8 mouse cellular contexts compared by ENCODE assay signal in the genomic region with DNA sequence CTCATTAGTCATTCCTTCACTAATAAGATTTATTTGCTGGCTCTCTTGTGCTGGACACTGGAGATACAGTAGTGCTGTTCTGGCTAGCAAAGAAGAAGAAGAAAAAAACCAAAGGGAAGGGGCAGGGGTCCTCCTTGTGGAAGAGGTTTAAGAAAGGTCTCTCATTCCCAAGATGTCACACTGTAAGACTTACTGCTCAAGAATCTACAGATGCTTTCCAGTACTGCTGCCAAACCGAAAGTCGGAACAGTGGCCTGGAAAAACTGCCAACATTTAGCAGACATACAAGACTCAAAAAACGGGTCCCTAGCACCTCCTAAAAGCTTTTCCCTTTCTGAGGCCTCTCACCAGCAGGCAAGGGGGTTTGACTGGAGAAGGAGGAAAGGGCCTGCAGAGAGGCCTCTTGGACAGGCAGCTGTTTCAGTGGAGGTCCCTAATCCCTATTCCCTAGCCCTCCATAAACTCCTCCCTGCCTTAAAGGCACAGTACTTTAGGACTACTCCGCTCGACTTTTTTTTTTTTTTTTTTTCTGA. TPM values are rescaled to one million over a fixed set of nuclear protein-coding genes. Genes with fewer than 3 reads are reported as not detected.
DNase-seq lines count a peak whose midpoint lies in the region; ATAC-seq lines count a peak whose summit lies in the region.

No protein-coding gene starts in this region.

- 0 out of 2 replicates have a peak, but pooled peaks cover 10% of the 10 kb centered on the region for H3K4me1 ChIP-seq in embryonic facial prominence, embryonic 15.5 days
- H3K4me1 ChIP-seq in heart, embryonic 13.5 days, result peaks cover 6% of the 10 kb centered on the region; the same call in 1 of the 2 replicates
- 0 out of 2 replicates have a peak, but pooled peaks cover 6% of the 10 kb centered on the region for H3K4me1 ChIP-seq in kidney, embryonic 15.5 days
- no peaks in the 10 kb centered on the region for H3K4me1 ChIP-seq in liver, embryonic 16.5 days (ENCODE audit: control insufficient read depth, low read depth, low read length)
- H3K4me1 ChIP-seq in neural tube, embryonic 14.5 days (ENCODE audit: control insufficient read depth, insufficient read depth, low read length), result no peaks in the 10 kb centered on the region

- H3K4me3 ChIP-seq in embryonic facial prominence, embryonic 15.5 days (replicated peaks), result no peak overlapping the region
- no peak overlapping the region for H3K4me3 ChIP-seq in heart, embryonic 13.5 days
- no peak overlapping the region for H3K4me3 ChIP-seq in kidney, embryonic 15.5 days (replicated peaks)
- no peak overlapping the region for H3K4me3 ChIP-seq in liver, embryonic 16.5 days (ENCODE audit: low read depth, low read length)
- H3K4me3 ChIP-seq in neural tube, embryonic 14.5 days (ENCODE audit: low read depth, low read length), result no peak overlapping the region

- H3K9me3 ChIP-seq in embryonic facial prominence, embryonic 15.5 days (replicated peaks), result no peaks in the 10 kb centered on the region
- H3K9me3 ChIP-seq in heart, embryonic 13.5 days, result 0 out of 2 replicates have a peak, but pooled peaks cover 2% of the 10 kb centered on the region
- no peaks in the 10 kb centered on the region for H3K9me3 ChIP-seq in kidney, embryonic 15.5 days (replicated peaks)
- H3K9me3 ChIP-seq in liver, embryonic 16.5 days (replicated peaks; ENCODE audit: control insufficient read depth, low read length), result no peaks in the 10 kb centered on the region
- H3K9me3 ChIP-seq in neural tube, embryonic 14.5 days (ENCODE audit: control insufficient read depth, low read length), result no peaks in the 10 kb centered on the region

- ATAC-seq in embryonic facial prominence, embryonic 15.5 days (ENCODE audit: insufficient number of reproducible peaks, low FRiP score, low TSS enrichment, low read depth), result peak; percentile 87
- ATAC-seq in heart, embryonic 13.5 days (ENCODE audit: extremely low read depth, insufficient number of reproducible peaks, low FRiP score, low TSS enrichment), result no peak
- ATAC-seq in kidney, embryonic 15.5 days (replicated peaks; ENCODE audit: low FRiP score), result peak; percentile 92
- ATAC-seq in liver, embryonic 16.5 days (ENCODE audit: low read depth), result peak; percentile 64
- peak; percentile 83 for ATAC-seq in neural tube, embryonic 14.5 days (ENCODE audit: low read depth)
- ATAC-seq in erythroid progenitor cell, adult 5-6 weeks (replicated peaks; ENCODE audit: low FRiP score, poor library complexity, severe bottlenecking), result no peak

- peak overlapping the region; percentile 91 for H3K27ac ChIP-seq in embryonic facial prominence, embryonic 15.5 days (replicated peaks)
- H3K27ac ChIP-seq in heart, embryonic 13.5 days (replicated peaks), result peak overlapping the region; percentile 76; the same call in 1 of the 2 replicates
- H3K27ac ChIP-seq in kidney, embryonic 15.5 days, result peak overlapping the region; percentile 85
- no peak overlapping the region for H3K27ac ChIP-seq in liver, embryonic 16.5 days (ENCODE audit: low read length)
- H3K27ac ChIP-seq in neural tube, embryonic 14.5 days (ENCODE audit: low read depth, low read length), result no peak overlapping the region

- peak; percentile 9 for DNase-seq in layer of hippocampus, adult 11-12 months (ENCODE audit: low spot score)
- no peak for DNase-seq in layer of hippocampus, postnatal 25 days (ENCODE audit: extremely low spot score in 1 of 2, low spot score in 1 of 2)

- no peak overlapping the region for H3K9ac ChIP-seq in embryonic facial prominence, embryonic 15.5 days
- H3K9ac ChIP-seq in heart, embryonic 13.5 days, result no peak overlapping the region
- H3K9ac ChIP-seq in kidney, embryonic 15.5 days, result no peak overlapping the region
- no peak overlapping the region for H3K9ac ChIP-seq in liver, embryonic 16.5 days (ENCODE audit: low read depth, low read length)
- H3K9ac ChIP-seq in neural tube, embryonic 14.5 days (replicated peaks; ENCODE audit: low read depth, low read length), result no peak overlapping the region

- no peaks in the 10 kb centered on the region for H3K36me3 ChIP-seq in embryonic facial prominence, embryonic 15.5 days
- no peaks in the 10 kb centered on the region for H3K36me3 ChIP-seq in heart, embryonic 13.5 days
- H3K36me3 ChIP-seq in kidney, embryonic 15.5 days, result no peaks in the 10 kb centered on the region
- no peaks in the 10 kb centered on the region for H3K36me3 ChIP-seq in liver, embryonic 16.5 days (ENCODE audit: control insufficient read depth, insufficient read depth)
- H3K36me3 ChIP-seq in neural tube, embryonic 14.5 days (ENCODE audit: control insufficient read depth, insufficient read depth, low read length), result no peaks in the 10 kb centered on the region

- no peaks in the 10 kb centered on the region for H3K27me3 ChIP-seq in embryonic facial prominence, embryonic 15.5 days
- no peaks in the 10 kb centered on the region for H3K27me3 ChIP-seq in heart, embryonic 13.5 days (replicated peaks)
- H3K27me3 ChIP-seq in kidney, embryonic 15.5 days, result no peaks in the 10 kb centered on the region
- no peaks in the 10 kb centered on the region for H3K27me3 ChIP-seq in liver, embryonic 16.5 days (ENCODE audit: control insufficient read depth, insufficient read depth, low read depth, low read length)
- no peaks in the 10 kb centered on the region for H3K27me3 ChIP-seq in neural tube, embryonic 14.5 days (ENCODE audit: control insufficient read depth, insufficient read depth, low read length)

- H3K4me2 ChIP-seq in embryonic facial prominence, embryonic 15.5 days (replicated peaks), result peak overlapping the region; percentile 22; the same call in 1 of the 2 replicates
- peak overlapping the region; percentile 28 for H3K4me2 ChIP-seq in heart, embryonic 13.5 days
- H3K4me2 ChIP-seq in kidney, embryonic 15.5 days, result no peak overlapping the region
- no peak overlapping the region for H3K4me2 ChIP-seq in liver, embryonic 16.5 days (ENCODE audit: low read depth, low read length)
- no peak overlapping the region for H3K4me2 ChIP-seq in neural tube, embryonic 14.5 days (ENCODE audit: low read depth, low read length)

- WGBS in embryonic facial prominence, embryonic 15.5 days, result 26% methylated on average over 5 of the region's 5 CpGs
- WGBS in heart, embryonic 13.5 days, result 23% methylated on average over 5 of the region's 5 CpGs
- 26% methylated on average over 5 of the region's 5 CpGs for WGBS in kidney, embryonic 15.5 days
- 33% methylated on average over 5 of the region's 5 CpGs for WGBS in liver, embryonic 16.5 days (ENCODE audit: insufficient replicate concordance)
- 38% methylated on average over 5 of the region's 5 CpGs for WGBS in neural tube, embryonic 14.5 days

RNA-seq across cellular contexts. Expression of gene Pgrmc1, which starts 45.9 kb away (rescaled TPM):
- total RNA-seq in layer of hippocampus, postnatal 25 days (2021), result 100 to 1,000 TPM; 270 to 328 TPM
- 292 and 321 TPM in 2 replicates for polyA plus RNA-seq in embryonic facial prominence, embryonic 15.5 days (2015; fragmentation: Nextera tagmentation; extraction: Ambion mirVana)
- 123 and 137 TPM in 2 replicates for polyA plus RNA-seq in heart, embryonic 13.5 days (2015; fragmentation: Nextera tagmentation; extraction: Ambion mirVana)
- polyA plus RNA-seq in kidney, embryonic 15.5 days (2015; fragmentation: Nextera tagmentation; extraction: Ambion mirVana), result 274 and 289 TPM in 2 replicates
- 155 and 165 TPM in 2 replicates for polyA plus RNA-seq in liver, embryonic 16.5 days (2015; fragmentation: Nextera tagmentation; extraction: Ambion mirVana)
- 599 and 623 TPM in 2 replicates for polyA plus RNA-seq in neural tube, embryonic 14.5 days (2014; fragmentation: Nextera tagmentation; extraction: Ambion mirVana)
- total RNA-seq in erythroid progenitor cell, adult 5-6 weeks (2015; ENCODE audit: low replicate concordance), result 21.3 and 26.8 TPM in 2 replicates
- total RNA-seq in erythroid progenitor cell, adult 5-6 weeks (2017; ENCODE audit: low replicate concordance), result 15.7 and 20.7 TPM in 2 replicates

Comparison
In these comparisons a context has a peak if more than half of its experiments do, and no peak if none do; other contexts are left out.
1. ATAC-seq: peak in embryonic facial prominence, embryonic 15.5 days (single experiment), kidney, embryonic 15.5 days (single experiment), liver, embryonic 16.5 days (single experiment) and neural tube, embryonic 14.5 days (single experiment); none in heart, embryonic 13.5 days (single experiment) and erythroid progenitor cell, adult 5-6 weeks (single experiment).
2. H3K27ac ChIP-seq: peak in embryonic facial prominence, embryonic 15.5 days (single experiment), heart, embryonic 13.5 days (single experiment) and kidney, embryonic 15.5 days (single experiment); none in liver, embryonic 16.5 days (single experiment) and neural tube, embryonic 14.5 days (single experiment).
3. H3K4me2 ChIP-seq: peak in embryonic facial prominence, embryonic 15.5 days (single experiment) and heart, embryonic 13.5 days (single experiment); none in kidney, embryonic 15.5 days (single experiment), liver, embryonic 16.5 days (single experiment) and neural tube, embryonic 14.5 days (single experiment).